Mouse (Mus musculus) left cerebral cortex, adult 11 months (tissue): Measurements from ENCODE around the gene Cbs.

Experiments used
- DNase-seq: peaks from one replicate; pipeline ENCODE4 v3.0.0; 2022; ENCODE audit warnings: low spot score

The Cbs gene

DNA sequence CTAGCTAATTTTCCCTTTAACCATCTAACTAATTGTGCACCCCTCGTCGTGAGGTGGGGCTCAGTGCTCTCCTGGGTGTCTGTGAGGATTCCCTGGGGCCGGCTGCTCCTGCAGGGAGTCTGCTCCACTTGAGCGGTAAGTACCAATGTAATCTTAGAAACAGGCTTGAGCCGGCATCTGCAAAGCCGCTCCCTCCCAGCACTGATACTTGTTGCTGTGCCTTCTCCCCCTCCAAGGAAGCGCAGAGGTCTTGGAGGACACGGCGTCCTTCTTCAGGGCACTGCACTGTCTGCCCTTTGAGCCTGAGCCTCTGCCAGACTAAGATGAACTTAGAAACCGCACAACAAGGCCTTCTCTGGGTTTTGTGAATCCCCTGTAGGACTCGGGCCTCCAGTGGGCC lies 46.2 kb downstream of the Cbs start:
- no peak for DNase-seq

GRCm38 (mm10) chr17:31588726-31589125 lies 48.3 kb downstream of the Cbs start:
- no peak for DNase-seq

GRCm38 (mm10) chr17:31588115-31588514 lies 48.9 kb downstream of the Cbs start:
- no peak for DNase-seq

GRCm38 (mm10) chr17:31583781-31584180 lies 53.3 kb downstream of the Cbs start:
- DNase-seq, result no peak

DNA sequence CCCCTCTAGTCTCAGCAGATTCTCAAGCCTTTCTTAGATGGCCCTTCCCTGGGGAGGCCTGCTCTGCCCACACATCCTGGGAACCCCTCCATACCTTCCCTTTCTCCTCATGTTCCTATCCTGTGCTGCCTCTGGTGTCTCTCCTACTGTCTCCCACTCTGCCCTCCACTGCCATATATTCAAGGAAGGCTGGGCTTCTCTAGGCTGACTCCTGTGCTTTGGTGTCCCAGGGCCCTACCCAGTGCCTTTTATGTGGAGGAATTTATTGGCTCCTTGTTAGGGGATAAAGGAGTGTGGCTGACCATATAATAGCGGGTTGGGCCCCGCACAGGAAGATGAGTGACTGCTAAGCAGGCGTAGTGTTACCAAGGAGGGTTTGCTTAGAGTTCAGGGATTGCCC lies 53.9 kb downstream of the Cbs start:
- DNase-seq, result no peak

GRCm38 (mm10) chr17:31580344-31580743 lies 56.7 kb downstream of the Cbs start:
- no peak for DNase-seq

DNA sequence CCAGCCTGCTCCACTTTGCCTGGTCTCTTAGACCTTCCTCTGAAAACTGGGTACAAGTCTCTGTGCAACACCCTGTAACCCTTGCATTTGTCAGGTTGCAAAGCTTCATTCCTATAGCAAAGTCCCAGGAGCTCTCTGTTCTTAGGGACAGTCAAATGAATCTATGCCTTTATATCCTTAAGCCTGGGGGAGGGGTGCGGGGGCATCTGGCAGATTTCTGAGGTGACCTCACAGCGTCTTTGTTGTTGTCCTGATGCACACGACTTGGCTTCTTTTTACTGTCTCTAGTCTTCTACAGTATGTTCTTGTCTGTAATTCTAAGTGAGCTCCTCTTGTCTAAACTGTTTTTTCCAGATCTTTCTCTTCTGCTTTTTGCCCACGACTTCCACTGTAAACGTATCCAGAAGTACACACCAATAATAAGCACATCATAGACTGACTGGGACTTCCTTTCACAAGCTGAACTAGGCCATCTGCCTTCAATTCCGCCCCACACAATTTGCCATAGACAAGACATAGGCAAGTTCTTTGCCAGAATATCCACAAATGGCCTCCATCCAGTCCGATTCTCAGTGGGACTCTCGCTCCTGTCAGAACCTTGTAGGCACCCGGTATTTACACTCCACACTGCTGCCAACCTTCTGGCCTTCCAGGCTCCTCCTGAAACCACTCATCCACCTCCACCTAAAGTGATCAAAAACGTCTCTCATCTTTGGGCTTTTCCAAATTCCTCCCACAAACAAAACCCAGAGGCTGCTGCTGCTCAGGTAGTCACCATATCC lies 60.5 kb downstream of the Cbs start:
- DNase-seq, result no peak

- DNase-seq, result no peak
Observed at GRCm38 (mm10) chr17:31574662-31575061, 62.4 kb downstream of the Cbs start.

GRCm38 (mm10) chr17:31571689-31572088 lies 65.3 kb downstream of the Cbs start:
- DNase-seq, result no peak

GRCm38 (mm10) chr17:31570321-31570925 lies 66.6 kb downstream of the Cbs start:
- no peak for DNase-seq

GRCm38 (mm10) chr17:31569756-31570155 lies 67.3 kb downstream of the Cbs start:
- DNase-seq, result no peak

DNA sequence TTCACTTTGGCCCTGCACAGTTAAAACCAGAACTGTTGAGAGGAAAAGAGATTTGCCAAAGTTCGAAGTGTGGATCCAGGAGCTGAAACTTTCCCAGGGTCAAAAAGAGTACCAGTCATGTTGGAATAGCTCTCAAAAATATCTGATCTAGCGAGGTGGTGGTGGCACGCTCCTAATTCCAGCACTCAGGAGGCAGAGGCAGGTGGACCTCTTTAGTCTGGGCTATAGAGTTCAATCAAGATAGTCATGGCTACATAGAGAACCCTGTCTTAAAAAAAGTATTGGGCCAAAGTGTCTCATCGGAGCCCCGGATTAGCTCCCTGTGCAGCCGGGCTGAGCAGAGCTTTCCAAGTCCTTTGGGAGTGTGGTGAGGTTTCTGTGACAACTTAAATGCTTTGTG lies 70.8 kb downstream of the Cbs start:
- DNase-seq, result no peak

DNA sequence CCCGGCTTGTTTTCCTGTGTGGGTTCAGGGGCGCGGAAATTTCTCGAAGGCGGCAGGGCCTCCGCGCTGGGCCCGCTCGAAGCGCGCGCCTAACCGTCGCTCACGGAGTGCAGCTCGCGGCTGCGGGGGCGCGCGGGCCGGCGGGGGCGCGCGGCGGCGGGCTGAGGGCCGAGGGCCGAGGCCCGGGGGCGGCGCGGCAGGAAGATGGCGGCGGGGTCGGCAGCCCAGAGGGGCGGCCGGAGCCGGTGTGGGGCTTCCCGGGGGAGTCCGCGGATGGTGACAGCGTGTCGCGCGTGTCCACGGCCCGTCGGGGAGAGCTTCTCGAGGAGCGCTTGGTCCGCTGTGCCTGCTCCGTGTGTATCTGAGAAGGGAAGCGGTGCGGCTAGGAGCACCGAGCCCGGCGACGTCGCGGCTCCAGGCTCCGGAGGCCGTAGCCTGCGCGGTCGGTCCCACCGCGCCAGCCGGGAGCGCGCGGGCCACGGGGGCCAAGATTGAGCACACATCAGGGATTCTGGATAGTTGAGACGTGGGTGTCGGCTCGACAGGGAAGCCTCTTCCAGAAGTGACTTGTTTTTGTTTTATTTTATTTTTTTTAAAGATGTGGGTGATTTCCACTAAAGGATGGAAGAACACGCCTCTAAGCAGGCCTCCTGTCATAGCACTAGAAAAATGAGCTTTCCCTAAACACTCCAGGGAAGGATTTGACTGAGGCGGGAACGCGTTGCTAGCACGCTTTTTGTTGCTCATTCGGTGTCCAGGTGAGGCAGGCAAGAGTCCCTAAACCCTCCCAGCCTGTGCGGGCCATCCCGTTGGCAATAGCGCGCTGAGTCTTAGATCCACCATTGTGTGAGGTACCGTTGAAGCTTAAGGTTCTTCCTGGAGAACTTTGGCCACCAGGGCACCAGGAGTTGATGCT lies 71.6 kb downstream of the Cbs start:
- no peak for DNase-seq

DNA sequence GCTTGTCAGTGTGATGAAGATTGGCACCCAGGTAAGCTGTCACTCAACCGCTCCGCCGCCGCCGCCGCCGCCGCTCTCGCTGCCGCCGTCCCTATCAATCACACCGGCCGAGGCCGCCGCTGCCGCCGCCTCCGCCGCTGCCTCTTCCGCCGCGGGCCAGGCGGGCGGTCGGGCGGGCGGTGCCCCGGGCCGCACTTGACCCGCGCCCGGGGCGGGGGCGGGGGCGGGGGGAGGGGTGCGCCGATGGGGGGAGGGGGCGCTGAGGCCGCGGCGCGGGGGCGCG lies 72.2 kb downstream of the Cbs start:
- no peak for DNase-seq

DNA sequence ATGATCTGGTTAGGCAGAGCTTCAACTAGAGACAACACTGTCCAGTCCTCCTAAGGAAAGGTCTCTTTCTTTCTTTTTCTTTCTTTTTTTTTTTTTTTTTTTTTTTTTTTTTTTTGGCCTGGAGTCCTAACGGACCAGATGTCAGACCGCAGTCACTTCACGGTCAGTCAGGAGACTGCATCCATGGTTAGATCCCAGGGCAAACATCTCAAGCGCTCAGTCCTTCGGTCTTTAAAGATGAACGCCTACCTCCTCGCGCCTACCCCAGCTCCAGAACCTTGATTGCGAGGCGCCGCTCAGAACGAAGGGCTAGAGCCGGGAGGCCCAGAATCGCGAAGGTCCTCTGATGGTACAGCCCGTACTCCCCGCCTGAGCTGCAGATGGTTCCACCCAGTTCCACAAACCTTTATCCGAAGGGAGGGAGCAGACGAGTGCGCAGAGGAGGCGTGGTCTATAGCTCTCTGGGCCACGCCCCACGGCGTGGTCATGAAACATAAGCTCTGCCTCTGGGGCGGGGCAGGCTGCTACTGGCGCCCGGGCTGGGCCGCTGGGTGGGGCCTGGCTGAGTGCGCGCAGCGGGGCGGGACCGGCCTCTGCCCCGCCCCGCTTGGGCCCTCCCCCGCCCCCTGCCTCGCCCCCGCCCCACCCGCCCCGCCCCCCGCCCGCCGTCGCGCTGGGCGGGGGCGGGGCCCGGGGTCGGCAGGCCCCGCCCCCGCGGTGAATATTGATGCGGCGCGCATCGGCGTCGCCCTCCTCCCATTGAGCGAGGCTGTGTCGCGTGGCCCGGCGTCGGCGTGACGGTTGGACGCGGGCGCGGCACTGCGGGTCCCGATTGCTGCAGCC lies 72.8 kb downstream of the Cbs start, which contains the start of gene Pknox1:
TSS of gene Pknox1 (plus strand) at position 720 of the 843 bp plus-strand sequence.
- peak; percentile 99 for DNase-seq

GRCm38 (mm10) chr17:31563632-31564014 lies 73.4 kb downstream of the Cbs start:
- DNase-seq, result no peak

GRCm38 (mm10) chr17:31559021-31559789 lies 77.8 kb downstream of the Cbs start:
- no peak for DNase-seq
